Mouse (Mus musculus): ENCODE measurements at regions not wholly inside any gene's neighbourhood (a gene's known extent, or its start where the extent isn't known, plus 50 kb on each side); places are given as distances from the start of the nearest gene placed in this dataset.
A peak's percentile ranks its signal among the peaks of the same experiment; 100 is the strongest.

DNA sequence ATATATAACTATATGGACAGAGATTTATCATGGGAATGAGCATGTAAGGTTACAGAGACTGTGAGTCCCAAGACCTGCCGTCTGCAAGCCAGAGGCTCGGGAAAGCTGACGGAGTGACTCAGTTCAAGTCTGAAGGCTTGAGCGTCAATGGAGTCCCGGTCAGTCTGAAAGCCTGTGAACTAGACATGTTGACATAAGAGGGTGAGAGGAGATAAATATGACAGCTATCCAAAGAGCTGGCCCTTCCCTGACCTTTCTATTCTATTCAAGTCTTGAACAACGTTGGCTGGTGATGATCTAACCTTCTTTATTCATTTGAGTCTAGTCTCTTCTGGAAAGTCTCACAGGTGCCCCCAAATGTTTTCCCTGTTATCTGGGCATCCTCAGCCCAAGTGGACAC lies 223.8 kb upstream of the Zfp637 start:
- no peak for DNase-seq (ENCODE audit: low read depth)

DNA sequence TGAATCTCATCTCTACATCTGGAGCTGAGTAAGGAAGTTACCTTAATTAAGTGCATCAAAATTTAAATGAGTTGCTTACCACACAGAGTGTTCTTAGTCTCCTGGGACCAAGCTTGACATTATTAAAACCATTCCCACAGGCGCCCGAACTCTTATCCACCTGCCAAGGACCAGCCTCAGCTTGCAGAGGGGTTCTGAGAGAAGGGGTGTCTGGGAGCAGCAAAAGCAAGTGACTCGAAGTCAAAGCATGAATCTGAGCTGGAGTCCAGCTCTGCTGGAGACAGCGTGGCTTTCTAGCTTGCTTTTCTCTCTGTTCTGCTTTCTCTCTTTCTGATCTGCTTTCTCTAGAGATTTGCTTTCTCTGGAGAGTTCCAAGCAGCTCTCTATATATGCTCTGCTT lies 223.0 kb upstream of the Zfp637 start:
- peak; percentile 68 for DNase-seq (ENCODE audit: low read depth)

DNA sequence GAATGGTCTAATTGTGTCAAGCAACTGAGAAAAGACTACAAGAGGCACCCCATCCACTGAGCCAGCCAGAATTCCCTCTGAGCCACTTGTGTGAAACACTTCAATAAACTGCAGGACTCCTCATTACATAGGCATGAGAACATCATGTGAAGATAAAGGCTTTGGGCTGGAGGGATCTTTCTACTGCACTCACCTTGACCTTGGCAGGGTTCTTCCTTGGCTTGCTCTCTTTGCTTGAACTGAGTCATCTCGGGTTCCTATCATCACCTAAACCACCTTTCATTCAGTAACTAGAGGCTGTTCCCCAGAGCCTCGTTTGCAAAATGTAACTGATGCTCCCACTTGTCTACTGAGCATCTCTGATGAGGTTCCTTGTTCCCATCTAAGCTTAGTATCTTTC lies 221.4 kb upstream of the Zfp637 start:
- DNase-seq (ENCODE audit: low read depth), result peak; percentile 73

DNA sequence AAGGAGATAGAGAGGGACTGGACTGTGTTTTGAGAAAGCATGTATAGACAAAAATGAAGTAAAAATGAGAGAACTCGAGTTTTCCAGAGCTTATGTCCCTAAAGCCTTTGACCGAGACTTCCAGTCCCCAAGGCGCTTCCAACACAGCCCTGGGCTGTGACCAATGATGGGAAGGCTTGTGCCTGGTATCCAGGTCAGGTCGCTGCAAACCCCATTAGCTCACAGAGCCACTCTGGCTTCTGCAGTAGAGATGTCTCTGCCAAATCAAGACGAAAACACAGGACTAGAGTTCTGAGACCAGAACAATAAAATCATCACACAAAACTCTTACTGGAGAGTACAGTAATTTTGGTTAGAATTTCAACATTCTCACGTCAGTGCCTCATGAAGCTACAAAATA lies 218.5 kb upstream of the Zfp637 start:
- no peak for DNase-seq (ENCODE audit: low read depth)

DNA sequence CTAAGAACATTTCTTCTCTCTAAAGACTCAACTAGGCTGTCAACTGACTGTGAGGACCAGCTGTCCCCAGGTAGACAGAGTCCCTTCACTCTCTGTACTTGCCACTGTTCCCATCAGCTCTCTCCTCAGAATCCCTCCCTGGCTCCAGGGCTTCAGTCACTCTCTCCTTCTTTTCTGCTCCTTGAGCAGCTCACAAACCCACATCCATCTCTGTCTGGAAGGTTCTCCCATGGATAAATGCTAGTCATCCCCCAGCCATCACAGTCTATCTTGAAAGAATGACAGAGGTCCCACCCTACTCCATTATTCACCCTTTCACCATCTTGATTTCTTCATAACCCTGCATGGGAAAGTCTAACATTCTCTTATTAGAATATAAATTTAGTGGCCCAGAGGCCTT lies 218.0 kb upstream of the Zfp637 start:
- peak; percentile 74 for DNase-seq (ENCODE audit: low read depth)

DNA sequence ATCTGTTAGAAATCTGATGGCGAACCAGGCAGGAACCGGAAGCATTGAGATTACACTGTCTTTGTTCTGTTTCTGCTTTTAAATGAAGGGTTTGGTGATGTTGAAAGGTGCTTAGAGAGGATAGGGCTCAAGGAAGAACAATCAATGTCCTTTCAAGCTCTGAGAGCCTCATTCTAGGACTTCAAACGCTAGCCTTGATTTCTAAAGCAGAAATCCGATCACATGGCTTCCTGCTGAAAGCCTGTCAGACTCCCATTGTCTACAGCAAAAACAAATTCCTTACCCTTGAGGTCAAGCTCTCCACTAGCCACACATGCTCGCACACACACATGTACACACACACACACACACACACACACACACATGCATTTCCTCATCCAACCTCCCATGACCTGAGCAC lies 215.3 kb upstream of the Zfp637 start:
- DNase-seq (ENCODE audit: low read depth), result no peak

DNA sequence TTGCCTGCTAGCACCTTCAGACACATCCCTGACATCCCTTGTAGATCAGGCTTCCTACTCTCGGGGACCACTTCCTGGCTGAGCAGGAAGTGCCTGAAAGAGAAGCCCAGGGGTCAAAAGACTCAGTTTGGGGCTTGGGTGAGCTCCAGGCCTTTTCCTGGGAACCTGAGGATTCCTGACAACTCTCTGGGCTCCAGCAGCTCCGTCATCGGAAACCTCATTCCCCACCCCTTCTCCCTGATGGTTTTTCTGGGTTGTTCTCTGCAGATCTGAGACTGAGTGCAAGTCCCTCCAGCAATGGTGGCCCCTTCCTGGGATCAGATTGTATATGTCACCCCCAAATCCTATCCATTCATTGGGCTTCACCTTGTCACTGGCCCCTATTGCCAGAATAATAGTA lies 213.5 kb upstream of the Zfp637 start:
- DNase-seq (ENCODE audit: low read depth), result no peak

DNA sequence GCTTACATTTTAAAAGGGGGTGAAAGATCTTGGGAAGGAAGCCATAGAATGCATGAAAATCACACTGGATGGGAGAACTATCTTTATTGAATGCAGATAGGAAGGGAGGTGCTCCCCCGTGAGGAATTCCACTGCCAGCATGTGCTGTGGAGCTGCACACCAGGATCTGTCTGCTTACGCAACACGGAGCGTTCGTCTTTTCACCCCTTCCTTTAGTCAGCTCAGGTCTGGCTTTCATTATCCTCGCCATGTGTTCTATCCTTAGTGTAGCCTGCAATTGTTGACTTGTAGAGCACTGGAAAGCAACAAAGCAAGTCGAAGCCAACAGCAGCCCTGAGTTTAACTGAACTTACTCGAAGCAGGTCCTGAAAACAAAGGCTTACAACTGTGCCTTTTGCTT lies 194.4 kb upstream of the Zfp637 start:
- peak; percentile 97 for DNase-seq (ENCODE audit: low read depth)

DNA sequence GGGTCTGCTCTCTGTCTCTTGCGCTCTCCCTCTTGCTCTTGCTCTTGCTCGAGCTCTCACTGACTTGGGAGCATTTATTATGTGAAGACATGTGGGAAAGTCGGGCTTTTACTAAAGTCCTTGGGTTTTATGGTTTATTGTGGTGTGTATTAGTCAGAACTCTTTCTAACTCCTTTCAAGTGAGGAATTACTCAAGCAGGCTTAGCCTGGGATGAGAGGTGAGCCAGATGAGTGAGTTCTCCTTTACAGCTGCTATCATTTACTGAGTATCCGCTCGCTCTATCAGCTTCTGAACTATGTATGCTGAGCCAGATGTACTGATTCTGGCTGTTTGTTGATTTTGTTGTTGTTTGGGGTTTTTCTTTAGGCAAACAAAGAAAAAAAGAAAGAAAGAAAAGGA lies 190.4 kb upstream of the Zfp637 start:
- peak; percentile 63 for DNase-seq (ENCODE audit: low read depth)

DNA sequence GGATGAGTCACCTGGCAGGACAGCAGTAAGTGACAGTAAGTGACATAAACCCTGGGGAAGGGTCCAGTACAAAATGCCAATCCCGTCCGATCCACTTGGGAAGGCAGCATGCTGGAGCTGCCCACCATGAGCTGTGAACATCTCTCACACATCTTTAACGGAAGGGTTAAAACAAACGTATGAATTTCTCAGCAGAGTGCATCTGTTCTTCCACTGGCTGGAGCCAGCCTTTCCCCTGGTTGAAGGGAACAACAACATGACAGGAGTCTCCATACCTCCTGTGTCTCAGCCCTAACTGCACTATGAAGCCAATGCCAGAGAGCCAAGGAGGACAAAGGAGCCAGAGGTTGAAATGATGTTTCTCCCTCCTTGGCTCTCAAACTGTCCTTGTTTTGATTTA lies 189.4 kb upstream of the Zfp637 start:
- DNase-seq (ENCODE audit: low read depth), result no peak

DNA sequence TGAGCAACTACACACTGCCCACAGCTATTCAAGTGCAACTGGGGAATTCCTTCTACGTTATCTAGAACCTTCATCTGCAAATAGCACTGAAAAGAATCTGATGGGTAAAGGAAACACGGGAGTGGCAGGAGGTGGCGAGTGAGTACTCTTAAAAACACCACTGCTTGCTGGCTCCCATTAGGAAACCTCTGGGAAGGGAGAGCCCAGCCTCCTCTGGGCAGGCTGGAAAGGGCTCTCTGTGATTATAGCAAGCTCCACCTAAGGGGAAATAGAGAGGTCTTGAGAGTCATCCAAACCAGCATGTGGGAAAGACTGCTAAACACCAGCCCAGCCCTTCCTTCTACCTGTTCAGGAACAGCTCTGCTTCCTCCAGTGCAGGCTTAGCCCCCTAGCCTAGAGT lies 189.0 kb upstream of the Zfp637 start:
- peak; percentile 57 for DNase-seq (ENCODE audit: low read depth)

DNA sequence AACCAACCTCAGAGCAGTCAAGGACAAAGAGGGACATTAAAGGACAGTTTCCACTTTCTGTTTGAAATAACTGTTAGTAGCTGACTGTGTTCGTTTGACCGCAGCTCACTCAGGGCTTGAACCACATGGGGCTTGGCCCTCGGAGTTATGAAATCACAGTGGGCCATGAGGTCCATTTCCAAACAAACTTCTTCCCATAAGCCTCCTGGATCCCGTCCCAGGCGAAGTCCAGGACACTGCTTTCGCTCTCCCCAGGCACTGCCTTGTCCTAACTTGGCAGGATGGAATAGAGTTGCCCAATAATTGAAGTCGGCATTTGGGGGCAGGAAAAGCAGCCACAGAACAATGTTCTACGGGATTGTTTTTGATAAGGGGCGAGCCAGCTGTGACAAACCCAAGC lies 188.1 kb upstream of the Zfp637 start:
- peak; percentile 94 for DNase-seq (ENCODE audit: low read depth)

DNA sequence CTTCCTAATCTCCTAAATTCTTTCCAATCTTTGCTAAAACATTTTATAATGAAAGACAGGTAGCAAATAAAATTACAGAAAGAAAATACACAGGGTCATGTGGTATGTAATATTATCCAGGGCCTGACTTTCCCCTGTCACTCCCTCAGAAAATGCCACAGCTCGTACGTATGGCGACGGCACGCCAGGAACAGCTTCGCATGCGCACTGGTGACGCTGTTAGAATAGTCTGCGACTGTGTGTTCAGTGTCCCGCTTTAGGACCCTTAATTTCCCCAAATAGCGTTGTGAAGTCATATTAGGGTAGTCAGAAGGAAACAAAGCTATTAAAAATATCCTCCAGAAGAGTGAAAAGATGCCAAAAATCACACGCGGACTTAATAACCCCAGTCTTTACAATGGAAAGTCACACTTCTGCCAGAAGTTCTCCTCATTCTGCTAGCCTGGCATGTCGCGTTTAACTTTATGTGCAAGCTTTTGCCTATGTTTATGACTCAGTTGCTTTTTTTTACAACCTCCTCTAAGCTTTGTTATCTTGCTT lies 187.0 kb upstream of the Zfp637 start:
- peak; percentile 46 for DNase-seq (ENCODE audit: low read depth)

DNA sequence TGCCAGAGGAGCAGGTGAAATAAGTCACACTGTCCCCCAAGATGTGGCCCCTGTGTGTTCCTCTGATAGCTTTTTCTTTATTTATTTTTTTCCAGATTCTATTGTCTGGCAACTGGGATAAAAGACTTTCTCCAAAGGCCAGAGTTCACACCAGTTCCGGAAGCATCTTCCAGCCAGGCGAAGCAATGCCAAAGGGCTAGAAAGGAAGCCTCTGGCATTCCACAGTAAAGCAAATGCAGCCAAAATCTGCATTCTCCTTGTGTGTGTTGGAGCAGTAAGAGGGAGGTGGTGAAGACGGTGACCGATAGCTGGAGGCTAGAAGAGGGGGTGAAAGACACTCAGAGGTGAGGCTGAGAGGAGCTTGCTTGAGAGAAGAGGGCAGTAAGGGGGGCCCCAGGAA lies 185.0 kb upstream of the Zfp637 start:
- no peak for DNase-seq (ENCODE audit: low read depth)

DNA sequence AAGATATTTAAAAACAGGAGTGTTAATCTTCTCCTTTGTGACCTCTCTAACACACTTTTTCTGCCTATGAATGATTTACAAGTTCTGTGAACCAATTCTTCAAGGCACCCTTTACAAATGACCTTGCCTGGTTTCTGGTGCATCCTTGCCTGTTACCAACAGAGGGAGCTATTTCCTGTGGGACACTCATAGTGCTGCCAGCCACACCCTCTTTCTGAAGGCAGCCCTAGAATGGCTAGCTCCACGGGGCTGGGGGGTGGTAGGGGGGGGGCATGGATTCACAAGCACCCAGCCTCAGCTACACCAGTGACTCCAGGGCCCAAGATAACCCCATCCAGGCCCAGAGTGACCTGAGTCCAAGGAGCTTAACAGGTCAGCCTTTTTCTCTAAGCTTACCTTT lies 180.4 kb upstream of the Zfp637 start:
- DNase-seq (ENCODE audit: low read depth), result peak; percentile 67

DNA sequence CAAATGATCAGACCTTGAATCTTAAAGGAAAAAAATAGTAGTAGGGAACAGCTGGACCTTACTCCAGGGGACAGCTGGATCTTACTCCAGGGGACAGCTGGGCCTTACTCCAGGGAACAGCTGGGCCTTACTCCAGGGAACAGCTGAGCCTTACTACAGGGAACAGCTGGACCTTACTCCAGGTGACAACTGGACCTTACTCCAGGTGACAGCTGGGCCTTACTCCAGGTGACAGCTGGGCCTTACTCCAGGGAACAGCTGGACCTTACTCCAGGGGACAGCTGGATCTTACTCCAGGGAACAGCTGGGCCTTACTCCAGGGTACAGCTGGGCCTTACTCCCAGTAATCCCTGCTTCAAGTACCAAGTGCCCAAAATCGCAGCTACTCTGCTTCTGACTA lies 178.3 kb upstream of the Zfp637 start:
- DNase-seq (ENCODE audit: low read depth), result no peak

DNA sequence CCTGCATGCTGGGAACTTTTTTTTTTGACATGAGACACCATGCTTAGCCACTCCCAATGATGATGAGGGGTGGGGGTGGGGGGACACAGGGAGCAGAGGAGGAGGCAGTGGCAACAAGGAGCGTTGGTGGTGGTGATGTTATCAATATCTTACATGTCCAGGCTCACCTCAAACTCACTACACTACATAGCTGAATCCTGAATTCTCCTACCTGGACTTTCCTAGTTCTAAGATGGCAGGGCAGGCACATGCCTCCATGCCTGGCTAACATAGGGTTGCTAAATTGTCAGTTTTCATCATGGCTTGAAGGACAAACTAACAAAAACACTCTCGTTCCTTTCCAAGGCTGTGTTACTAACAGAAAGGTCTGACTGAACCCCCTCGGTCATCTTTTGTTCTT lies 170.6 kb upstream of the Zfp637 start:
- no peak for DNase-seq (ENCODE audit: low read depth)

DNA sequence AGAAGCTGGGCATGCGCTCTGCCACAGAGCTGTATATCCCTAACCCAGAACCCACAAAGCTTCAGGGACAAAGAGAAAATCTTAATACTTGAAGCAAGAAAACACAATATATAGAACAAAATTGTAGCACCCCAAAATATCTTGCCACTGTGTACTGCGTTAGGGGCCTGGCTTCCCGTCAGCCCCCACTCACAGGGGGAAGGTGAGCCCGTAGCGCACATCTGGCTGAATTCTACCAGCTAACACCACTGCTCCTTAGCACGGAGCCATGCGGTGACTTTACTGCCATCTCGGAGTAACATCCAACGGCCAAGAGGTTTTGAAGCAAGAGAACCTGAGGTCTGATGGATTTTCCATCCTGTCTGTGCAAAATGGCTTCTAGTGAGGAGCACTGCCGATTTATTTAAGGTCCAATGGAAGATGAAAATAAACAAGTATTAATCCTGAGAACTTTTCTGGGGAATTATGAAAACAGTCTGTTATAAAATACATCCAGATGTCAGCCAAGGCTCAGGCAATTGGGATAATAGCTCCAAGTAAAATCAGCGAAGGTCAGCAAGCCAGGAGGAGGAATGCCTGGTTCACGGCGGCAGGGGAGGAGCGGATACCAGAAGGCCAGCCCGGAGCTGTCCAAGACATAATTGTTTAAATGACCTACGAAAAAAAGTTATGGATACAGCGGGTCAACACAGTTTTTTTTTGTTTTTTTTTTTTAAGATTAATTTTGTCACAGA lies 170.0 kb upstream of the Zfp637 start:
- DNase-seq (ENCODE audit: low read depth), result peak; percentile 21

DNA sequence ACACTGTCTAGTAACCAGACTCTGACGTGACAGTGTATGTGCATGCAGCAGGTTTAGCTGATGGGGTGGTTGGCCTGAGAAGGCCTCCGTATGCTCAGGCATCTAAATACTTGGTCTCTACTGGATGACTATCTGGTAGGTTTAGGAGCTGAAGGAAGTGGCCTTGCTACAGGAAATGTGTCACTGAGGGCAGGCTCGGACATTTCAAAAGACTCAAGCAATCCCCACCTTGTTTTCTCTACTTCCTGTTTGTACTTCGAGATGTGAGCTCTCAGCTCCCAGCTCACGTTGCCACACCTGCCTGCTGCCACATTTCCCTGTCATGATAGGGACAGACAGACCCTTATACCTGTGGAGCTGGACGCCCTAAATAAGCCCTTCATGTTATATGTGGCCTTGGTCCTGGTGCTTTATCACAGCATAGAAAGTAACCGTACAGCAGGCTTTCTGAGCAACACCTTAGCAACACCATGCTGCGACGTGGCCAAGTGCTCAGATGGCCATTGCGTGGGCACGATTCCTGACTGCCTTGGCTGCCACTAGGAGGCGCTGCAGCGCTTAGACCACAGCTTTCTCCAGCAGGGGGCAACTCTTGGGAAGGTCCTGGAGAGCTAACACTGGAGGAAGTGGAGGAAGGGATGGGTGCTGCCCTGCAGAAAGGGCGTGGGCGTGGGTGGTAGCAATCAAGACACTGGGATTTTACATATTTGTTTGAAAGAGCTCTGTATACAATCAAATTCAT lies 165.8 kb upstream of the Zfp637 start:
- DNase-seq (ENCODE audit: low read depth), result peak; percentile 54

DNA sequence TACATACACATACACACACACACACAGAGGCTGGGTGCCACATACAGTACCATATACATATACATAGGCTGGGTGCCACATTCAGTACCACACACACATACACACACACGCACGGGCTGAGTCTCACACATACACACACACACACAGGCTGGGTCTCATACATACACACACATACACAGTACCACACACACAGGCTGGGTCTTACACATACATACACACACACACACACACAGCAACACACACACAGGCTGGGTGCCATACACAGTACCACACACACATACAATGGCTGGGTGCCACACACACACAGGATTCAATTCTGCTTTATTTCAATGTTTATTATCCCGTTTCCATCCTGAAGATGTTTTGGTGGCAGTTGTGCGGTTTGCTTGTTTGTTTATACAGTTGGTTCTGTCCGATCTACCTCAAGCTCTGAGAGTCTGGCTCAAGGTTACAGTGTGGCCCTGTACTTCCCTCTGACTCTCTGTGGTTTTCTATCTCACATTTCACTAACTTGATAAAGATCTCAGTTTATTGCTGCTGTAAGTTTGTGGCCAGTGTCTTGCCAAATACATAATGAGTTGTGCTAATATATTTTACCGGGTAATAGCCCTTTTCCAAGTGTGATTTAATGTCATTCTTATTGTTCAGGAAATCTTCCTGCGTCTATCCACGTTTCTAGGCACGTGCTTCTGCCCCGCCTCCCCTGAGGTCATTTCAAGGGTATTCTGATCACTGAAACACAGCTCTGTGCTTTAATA lies 164.7 kb upstream of the Zfp637 start:
- peak; percentile 51 for DNase-seq (ENCODE audit: low read depth)

DNA sequence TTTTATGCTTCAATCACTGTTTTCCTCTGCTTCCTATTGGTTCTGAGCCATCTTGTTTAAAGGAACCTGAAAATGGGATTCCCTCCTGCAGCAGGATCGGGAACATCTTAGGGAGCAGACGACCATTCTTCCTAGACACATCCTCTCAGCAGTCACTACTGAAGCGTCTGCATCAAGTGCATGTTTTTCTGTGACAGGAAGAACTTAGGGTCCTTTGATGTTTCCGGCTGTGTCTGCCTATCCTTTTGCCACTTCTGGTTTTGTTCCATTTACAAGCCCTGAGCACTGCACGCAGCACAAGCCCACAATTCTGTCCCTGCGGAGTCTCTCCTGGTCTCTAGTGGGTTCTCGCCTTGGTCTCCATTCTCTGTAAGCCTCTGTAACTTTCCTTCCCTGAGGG lies 163.9 kb upstream of the Zfp637 start:
- DNase-seq (ENCODE audit: low read depth), result no peak

DNA sequence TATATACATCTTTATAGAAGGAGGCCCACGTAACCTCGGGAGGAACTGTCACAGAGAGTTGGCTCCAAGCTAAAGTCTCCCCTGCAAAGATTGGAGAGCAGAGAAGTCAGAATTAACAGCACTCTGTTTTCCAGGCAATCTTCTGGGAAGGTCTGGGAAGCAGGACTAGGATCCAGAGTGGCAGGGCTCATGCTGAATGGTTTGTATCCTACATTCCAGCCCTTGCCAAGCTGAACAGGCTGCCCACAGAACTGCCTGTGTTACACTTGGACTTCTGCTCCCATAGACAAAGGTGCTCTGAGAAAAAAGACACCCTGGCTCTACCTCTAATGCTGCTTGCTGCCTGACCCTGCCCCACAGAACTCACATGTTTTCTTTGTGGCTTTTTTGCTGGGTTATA lies 163.2 kb upstream of the Zfp637 start:
- no peak for DNase-seq (ENCODE audit: low read depth)

DNA sequence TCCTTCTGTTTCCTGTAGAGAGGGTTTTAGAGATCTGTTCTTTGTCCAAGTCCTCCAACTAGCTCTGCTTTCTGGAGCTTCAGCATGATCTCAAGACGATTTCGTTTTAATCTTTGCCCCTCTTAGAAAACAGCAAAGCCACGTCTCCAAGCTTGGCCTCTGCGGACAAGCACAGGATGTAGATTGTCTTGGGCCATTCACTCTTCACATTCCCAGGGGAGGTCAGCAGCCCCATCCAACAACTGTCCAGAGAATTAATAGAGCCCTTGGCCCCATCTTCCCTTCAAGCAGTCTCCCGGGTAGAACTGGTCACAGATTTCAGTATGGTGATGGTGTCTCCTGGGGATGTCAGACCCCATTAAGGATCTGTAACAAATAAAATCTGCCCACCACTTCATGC lies 162.7 kb upstream of the Zfp637 start:
- DNase-seq (ENCODE audit: low read depth), result no peak
